Comparison of ENCODE assay signal across 9 mouse cellular contexts in the genomic region with DNA sequence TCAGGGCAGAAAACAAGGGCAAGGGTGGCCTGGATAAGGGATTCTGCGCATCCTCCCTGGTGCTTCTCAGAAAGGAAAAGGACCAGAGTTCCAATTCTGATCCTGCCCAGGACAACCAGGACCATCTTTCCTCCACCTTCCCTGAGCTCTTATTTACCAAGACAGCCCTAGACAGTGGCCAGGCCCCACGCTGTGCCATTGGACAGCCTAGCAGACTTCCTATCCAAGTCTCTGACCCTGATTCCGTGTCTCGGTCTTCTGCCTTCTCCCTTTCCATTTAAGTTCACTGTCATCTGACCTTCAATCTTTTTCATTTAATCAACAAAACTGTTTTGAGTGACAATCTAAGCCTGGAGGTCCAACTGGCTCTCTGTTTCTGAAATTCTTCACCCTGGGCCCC. TPM values are rescaled to one million over a fixed set of nuclear protein-coding genes. Genes with fewer than 3 reads are reported as not detected.
DNase-seq lines count a peak whose midpoint lies in the region; ATAC-seq and TF ChIP-seq lines count a peak whose summit lies in the region.
"Had no signal": no experiment of that assay in that cellular context is flagged by ENCODE, and none has a peak within 500 bp of the region (broad histone marks: within the 10 kb centered on the region; RNA-seq: fewer than 3 reads in every experiment).

No protein-coding gene starts in this region.

- no peak for TF ChIP-seq EP300 in liver, postnatal 0 days (IDR thresholded peaks at IDR 0.05; ENCODE audit: low read depth)

- no peak for ATAC-seq in forebrain, embryonic 11.5 days (replicated peaks; ENCODE audit: low FRiP score)
- ATAC-seq in liver, postnatal 0 days: no peak
- no peak for ATAC-seq in intestine, embryonic 15.5 days
- no peak for ATAC-seq in inflammation-experienced regulatory T-cells, adult 6 months

- peak overlapping the region; percentile 72 for H3K27ac ChIP-seq in forebrain, embryonic 10.5 days
- no peak overlapping the region for H3K27ac ChIP-seq in forebrain, embryonic 11.5 days (ENCODE audit: low read depth, low read length)
- H3K27ac ChIP-seq in liver, postnatal 0 days (ENCODE audit: low read depth): 0 out of 2 replicates have a peak overlapping the region, but pooled peaks have one; percentile 7
- H3K27ac ChIP-seq in intestine, embryonic 15.5 days: peak overlapping the region; percentile 75
- 0 out of 2 replicates have a peak overlapping the region, but pooled peaks have one; percentile 35 for H3K27ac ChIP-seq in olfactory bulb, adult 2 months (ENCODE audit: insufficient read depth, low read depth, low read length)

- no peak overlapping the region; the same call in 1 of the 2 replicates for H3K4me3 ChIP-seq in forebrain, embryonic 10.5 days
- H3K4me3 ChIP-seq in forebrain, embryonic 11.5 days (ENCODE audit: low read depth, low read length): no peak overlapping the region
- no peak overlapping the region for H3K4me3 ChIP-seq in liver, postnatal 0 days (ENCODE audit: low read depth, low read length)
- no peak overlapping the region for H3K4me3 ChIP-seq in intestine, embryonic 15.5 days (replicated peaks)
- H3K4me3 ChIP-seq in olfactory bulb, adult 2 months (ENCODE audit: insufficient read depth, low read depth, low read length): no peak overlapping the region

- H3K36me3 ChIP-seq in forebrain, embryonic 10.5 days (replicated peaks): peaks cover 84% of the 10 kb centered on the region
- H3K36me3 ChIP-seq in forebrain, embryonic 11.5 days (ENCODE audit: control insufficient read depth, insufficient read depth, low read length): no peaks in the 10 kb centered on the region; the same call in 1 of the 2 replicates
- H3K36me3 ChIP-seq in liver, postnatal 0 days (replicated peaks; ENCODE audit: insufficient read depth, low read length): peaks cover 14% of the 10 kb centered on the region
- H3K36me3 ChIP-seq in intestine, embryonic 15.5 days: peaks cover 4% of the 10 kb centered on the region; the same call in 1 of the 2 replicates

- H3K9ac ChIP-seq in forebrain, embryonic 11.5 days (ENCODE audit: low read length): no peak overlapping the region; the same call in 1 of the 2 replicates
- H3K9ac ChIP-seq in liver, postnatal 0 days (replicated peaks): no peak overlapping the region
- H3K9ac ChIP-seq in intestine, embryonic 15.5 days: no peak overlapping the region

- TF ChIP-seq CTCF in liver, postnatal 0 days (IDR thresholded peaks at IDR 0.05; ENCODE audit: low read depth): no peak
- TF ChIP-seq CTCF in olfactory bulb, adult 2 months (IDR thresholded peaks at IDR 0.05; ENCODE audit: insufficient read depth, low read depth, low read length): no peak

- peaks cover 75% of the 10 kb centered on the region for H3K4me1 ChIP-seq in forebrain, embryonic 10.5 days
- H3K4me1 ChIP-seq in forebrain, embryonic 11.5 days (replicated peaks; ENCODE audit: control insufficient read depth, insufficient read depth, low read length): peaks cover 25% of the 10 kb centered on the region
- peaks cover 20% of the 10 kb centered on the region for H3K4me1 ChIP-seq in liver, postnatal 0 days (ENCODE audit: insufficient read depth)
- peaks cover 44% of the 10 kb centered on the region for H3K4me1 ChIP-seq in intestine, embryonic 15.5 days (replicated peaks)
- peaks cover 41% of the 10 kb centered on the region for H3K4me1 ChIP-seq in olfactory bulb, adult 2 months (ENCODE audit: control insufficient read depth, insufficient read depth, low read length)

- no peak overlapping the region for H3K4me2 ChIP-seq in forebrain, embryonic 11.5 days (ENCODE audit: low read depth, low read length, severe bottlenecking)
- no peak overlapping the region for H3K4me2 ChIP-seq in liver, postnatal 0 days (ENCODE audit: low read depth, low read length)
- H3K4me2 ChIP-seq in intestine, embryonic 15.5 days (replicated peaks): peak overlapping the region; percentile 42

- no peaks in the 10 kb centered on the region for H3K27me3 ChIP-seq in forebrain, embryonic 10.5 days (ENCODE audit: poor library complexity, severe bottlenecking)
- H3K27me3 ChIP-seq in forebrain, embryonic 11.5 days (ENCODE audit: control insufficient read depth, insufficient read depth, low read length): no peaks in the 10 kb centered on the region
- no peaks in the 10 kb centered on the region for H3K27me3 ChIP-seq in liver, postnatal 0 days (ENCODE audit: insufficient read depth, low read length)
- H3K27me3 ChIP-seq in intestine, embryonic 15.5 days (replicated peaks): no peaks in the 10 kb centered on the region

- TF ChIP-seq POLR2A in olfactory bulb, adult 2 months (IDR thresholded peaks at IDR 0.05; ENCODE audit: insufficient read depth, low read depth, low read length): no peak

- H3K9me3 ChIP-seq in forebrain, embryonic 10.5 days: no peaks in the 10 kb centered on the region
- no peaks in the 10 kb centered on the region for H3K9me3 ChIP-seq in forebrain, embryonic 11.5 days (ENCODE audit: control insufficient read depth, low read length)
- no peaks in the 10 kb centered on the region for H3K9me3 ChIP-seq in liver, postnatal 0 days (ENCODE audit: low read length)
- H3K9me3 ChIP-seq in intestine, embryonic 15.5 days: no peaks in the 10 kb centered on the region

- WGBS in forebrain, embryonic 10.5 days: 76% methylated on average over 4 of the region's 4 CpGs
- 76% methylated on average over 4 of the region's 4 CpGs for WGBS in forebrain, embryonic 11.5 days
- 77% methylated on average over 4 of the region's 4 CpGs for WGBS in liver, postnatal 0 days (ENCODE audit: insufficient replicate concordance)
- 77% methylated on average over 4 of the region's 4 CpGs for WGBS in intestine, embryonic 15.5 days
- WGBS in olfactory bulb, adult 2 months: 63% methylated on average over 4 of the region's 4 CpGs

- no peak for DNase-seq in forebrain, embryonic 10.5 days (ENCODE audit: extremely low spot score, low spot score)
- no peak for DNase-seq in forebrain, embryonic 11.5 days (ENCODE audit: low spot score)
- DNase-seq in liver, postnatal 0 days: no peak
- no peak for DNase-seq in liver
- DNase-seq in layer of hippocampus, postnatal 10 days (ENCODE audit: low spot score in 2 of 2): no peak

RNA-seq across cellular contexts. Expression of a gene that starts 0.4 kb away (rescaled TPM):
- polyA plus RNA-seq in forebrain, embryonic 10.5 days (2016; fragmentation: Nextera tagmentation; extraction: Ambion mirVana): not detected in 2 replicates
- polyA plus RNA-seq in forebrain, embryonic 11.5 days (2014; fragmentation: Nextera tagmentation; extraction: Ambion mirVana): 0.47 and 0.79 TPM in 2 replicates
- polyA plus RNA-seq in liver, postnatal 0 days (2015; fragmentation: Nextera tagmentation; extraction: Ambion mirVana): 1.0 and 1.3 TPM in 2 replicates
- polyA plus RNA-seq in intestine, embryonic 15.5 days (2015; fragmentation: Nextera tagmentation; extraction: Ambion mirVana): 3.1 and 3.5 TPM in 2 replicates
- polyA plus RNA-seq in olfactory bulb, adult 2 months (2012; ENCODE audit: insufficient read depth, insufficient read length, low replicate concordance, missing spikeins): not detected in 2 replicates
- not detected for polyA plus RNA-seq in inflammation-experienced regulatory T-cells, adult 6 months (2017; shearing (Covaris generic))
- 10 to 100 TPM; 16.0 to 17.6 TPM for total RNA-seq in layer of hippocampus, postnatal 10 days (2021)

RNA-seq across cellular contexts. Expression of a gene that starts 5.1 kb away (rescaled TPM):
- polyA plus RNA-seq in forebrain, embryonic 10.5 days (2016; fragmentation: Nextera tagmentation; extraction: Ambion mirVana): 0.15 and 0.26 TPM in 2 replicates
- 0.11 TPM in 1 of 2 replicates, not detected in the other for polyA plus RNA-seq in forebrain, embryonic 11.5 days (2014; fragmentation: Nextera tagmentation; extraction: Ambion mirVana)
- polyA plus RNA-seq in liver, postnatal 0 days (2015; fragmentation: Nextera tagmentation; extraction: Ambion mirVana): not detected in 2 replicates
- polyA plus RNA-seq in intestine, embryonic 15.5 days (2015; fragmentation: Nextera tagmentation; extraction: Ambion mirVana): 0.06 and 0.10 TPM in 2 replicates
- polyA plus RNA-seq in olfactory bulb, adult 2 months (2012; ENCODE audit: insufficient read depth, insufficient read length, low replicate concordance, missing spikeins): not detected in 2 replicates
- polyA plus RNA-seq in inflammation-experienced regulatory T-cells, adult 6 months (2017; shearing (Covaris generic)): not detected
- 1 to 10 TPM in 1 of 2 experiments, not detected in 1; 2.4 TPM for total RNA-seq in layer of hippocampus, postnatal 10 days (2021)
- total RNA-seq: gastrocnemius, postnatal 25 days had no signal

RNA-seq across cellular contexts. Expression of a gene that starts 6.7 kb away (rescaled TPM):
- 0.06 and 0.36 TPM in 2 replicates for polyA plus RNA-seq in forebrain, embryonic 10.5 days (2016; fragmentation: Nextera tagmentation; extraction: Ambion mirVana)
- 0.97 TPM in 1 of 2 replicates, not detected in the other for polyA plus RNA-seq in forebrain, embryonic 11.5 days (2014; fragmentation: Nextera tagmentation; extraction: Ambion mirVana)
- polyA plus RNA-seq in liver, postnatal 0 days (2015; fragmentation: Nextera tagmentation; extraction: Ambion mirVana): not detected in 2 replicates
- polyA plus RNA-seq in intestine, embryonic 15.5 days (2015; fragmentation: Nextera tagmentation; extraction: Ambion mirVana): 0.10 TPM in 1 of 2 replicates, not detected in the other
- polyA plus RNA-seq in olfactory bulb, adult 2 months (2012; ENCODE audit: insufficient read depth, insufficient read length, low replicate concordance, missing spikeins): not detected in 2 replicates
- polyA plus RNA-seq in inflammation-experienced regulatory T-cells, adult 6 months (2017; shearing (Covaris generic)): not detected
- under 1 TPM in 1 of 2 experiments, not detected in 1; 0.43 TPM for total RNA-seq in layer of hippocampus, postnatal 10 days (2021)

RNA-seq across cellular contexts. Expression of a gene that starts 6.7 kb away (rescaled TPM):
- polyA plus RNA-seq in forebrain, embryonic 10.5 days (2016; fragmentation: Nextera tagmentation; extraction: Ambion mirVana): 79.5 and 81.5 TPM in 2 replicates
- 82.3 and 85.2 TPM in 2 replicates for polyA plus RNA-seq in forebrain, embryonic 11.5 days (2014; fragmentation: Nextera tagmentation; extraction: Ambion mirVana)
- polyA plus RNA-seq in liver, postnatal 0 days (2015; fragmentation: Nextera tagmentation; extraction: Ambion mirVana): 17.9 and 18.8 TPM in 2 replicates
- 56.9 and 57.9 TPM in 2 replicates for polyA plus RNA-seq in intestine, embryonic 15.5 days (2015; fragmentation: Nextera tagmentation; extraction: Ambion mirVana)
- 257 TPM in 1 of 2 replicates, not detected in the other for polyA plus RNA-seq in olfactory bulb, adult 2 months (2012; ENCODE audit: insufficient read depth, insufficient read length, low replicate concordance, missing spikeins)
- polyA plus RNA-seq in inflammation-experienced regulatory T-cells, adult 6 months (2017; shearing (Covaris generic)): 1 to 10 TPM; 3.9 to 8.2 (median 6.0) TPM
- 10 to 100 TPM; 30.5 to 30.6 TPM for total RNA-seq in layer of hippocampus, postnatal 10 days (2021)

RNA-seq across cellular contexts. Expression of a gene that starts 27.7 kb away (rescaled TPM):
- polyA plus RNA-seq in forebrain, embryonic 10.5 days (2016; fragmentation: Nextera tagmentation; extraction: Ambion mirVana): 10.1 and 11.4 TPM in 2 replicates
- 12.9 and 14.8 TPM in 2 replicates for polyA plus RNA-seq in forebrain, embryonic 11.5 days (2014; fragmentation: Nextera tagmentation; extraction: Ambion mirVana)
- polyA plus RNA-seq in liver, postnatal 0 days (2015; fragmentation: Nextera tagmentation; extraction: Ambion mirVana): 4.2 and 4.5 TPM in 2 replicates
- 40.0 and 43.5 TPM in 2 replicates for polyA plus RNA-seq in intestine, embryonic 15.5 days (2015; fragmentation: Nextera tagmentation; extraction: Ambion mirVana)
- polyA plus RNA-seq in olfactory bulb, adult 2 months (2012; ENCODE audit: insufficient read depth, insufficient read length, low replicate concordance, missing spikeins): not detected in 2 replicates
- polyA plus RNA-seq in inflammation-experienced regulatory T-cells, adult 6 months (2017; shearing (Covaris generic)): under 1 TPM in 1 of 3 experiments, not detected in 2; 0.69 TPM
- total RNA-seq in layer of hippocampus, postnatal 10 days (2021): 10 to 100 TPM; 18.8 to 21.8 TPM
